Mouse (Mus musculus) 3T3-L1 (cell line): ENCODE measurements at regions not wholly inside any gene's neighbourhood (a gene's known extent, or its start where the extent isn't known, plus 50 kb on each side); places are given as distances from the start of the nearest gene placed in this dataset.

Source experiments
- DNase-seq: peaks from one replicate; pipeline ENCODE4 v3.0.0-alpha.2; 2015; ENCODE audit warnings: low read depth, low spot score

DNA sequence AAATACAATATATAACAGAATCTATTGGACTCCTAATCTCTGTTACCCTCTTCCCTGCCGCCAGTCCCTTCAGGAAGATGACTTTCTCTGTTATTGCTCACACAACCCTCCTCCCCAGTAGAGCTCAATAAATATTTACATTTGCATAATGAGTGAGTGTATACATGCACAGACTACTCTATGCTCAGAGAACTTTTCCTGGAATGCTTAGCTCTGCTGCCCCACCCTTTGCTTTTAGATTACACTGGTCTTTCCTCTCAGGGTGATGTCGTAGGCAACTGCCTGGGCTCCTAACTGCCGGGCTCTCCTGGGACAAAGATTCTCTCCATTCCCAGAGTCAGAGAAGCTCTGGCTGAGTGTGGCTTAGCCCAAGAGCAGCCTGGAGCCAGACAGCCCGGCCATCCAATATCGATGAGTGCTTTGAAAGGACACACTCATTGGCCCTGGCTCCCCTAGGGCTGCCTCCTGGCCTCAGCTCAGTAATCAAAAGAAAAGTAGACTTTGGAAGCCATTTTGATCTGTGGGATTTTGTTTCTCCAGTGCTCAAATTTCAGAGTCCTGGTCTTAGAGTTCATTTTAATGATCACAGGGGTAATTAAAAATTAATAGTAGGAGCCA is 109.2 kb upstream of the Cdh4 start:
- no peak for DNase-seq

DNA sequence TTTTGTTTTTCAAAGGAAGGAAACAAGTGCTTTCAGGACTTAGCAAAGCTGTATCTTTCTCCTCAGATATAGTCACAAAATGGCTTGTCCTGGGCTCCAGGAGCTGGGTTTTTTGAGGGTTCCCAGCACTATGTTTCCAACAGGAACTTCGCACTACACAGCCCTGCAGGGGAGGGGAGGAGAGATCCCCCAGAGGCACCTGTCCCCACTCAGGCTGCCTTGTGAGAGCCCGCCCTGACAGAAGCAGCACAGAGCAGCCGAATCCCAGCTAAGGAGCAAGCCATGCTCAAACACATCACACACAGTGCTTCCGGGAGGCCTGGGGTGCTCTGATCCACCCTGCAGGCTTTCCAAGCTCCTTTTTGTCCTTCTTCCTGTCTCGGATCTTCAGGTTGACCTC is 108.6 kb upstream of the Cdh4 start:
- DNase-seq: no peak

DNA sequence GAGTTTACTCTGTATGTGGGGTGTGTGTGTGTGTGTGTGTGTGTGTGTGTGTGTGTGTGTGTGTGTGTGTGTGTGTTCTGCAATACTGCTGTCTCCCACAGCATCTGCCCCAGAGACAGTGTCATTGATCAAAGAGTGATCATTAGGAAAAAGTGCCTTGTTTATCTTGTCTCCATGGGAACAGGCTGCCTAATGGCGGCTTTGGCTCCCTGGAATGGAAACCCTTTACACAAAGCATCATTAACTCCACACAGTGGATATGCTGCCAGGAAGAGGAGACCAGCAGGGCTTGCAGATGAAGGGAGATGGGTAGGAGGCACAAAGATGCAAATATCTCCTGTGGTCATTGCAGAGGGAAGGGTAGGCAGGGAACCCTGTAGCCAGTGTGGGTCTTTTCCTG is 106.0 kb upstream of the Cdh4 start:
- DNase-seq: no peak

DNA sequence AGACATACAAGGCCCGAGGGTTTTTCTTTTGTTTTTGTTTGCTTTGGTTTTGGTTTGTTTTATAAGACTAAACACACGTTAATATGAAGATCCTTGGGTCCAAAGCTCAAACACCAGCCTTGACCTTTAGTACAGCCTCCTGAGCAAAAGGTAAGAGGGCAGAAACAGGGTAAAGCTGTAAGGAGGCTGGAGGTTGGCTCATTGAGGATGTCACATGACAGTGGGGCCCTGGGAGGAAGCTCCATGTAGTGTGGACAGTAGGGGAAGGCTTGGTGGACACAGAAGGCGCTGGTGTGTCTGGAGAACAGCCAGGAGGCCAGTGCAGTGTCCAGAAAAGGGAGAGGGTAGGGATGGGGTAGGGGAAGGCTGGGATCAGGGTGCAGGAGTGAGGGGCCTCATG is 89.6 kb upstream of the Cdh4 start:
- no peak for DNase-seq

DNA sequence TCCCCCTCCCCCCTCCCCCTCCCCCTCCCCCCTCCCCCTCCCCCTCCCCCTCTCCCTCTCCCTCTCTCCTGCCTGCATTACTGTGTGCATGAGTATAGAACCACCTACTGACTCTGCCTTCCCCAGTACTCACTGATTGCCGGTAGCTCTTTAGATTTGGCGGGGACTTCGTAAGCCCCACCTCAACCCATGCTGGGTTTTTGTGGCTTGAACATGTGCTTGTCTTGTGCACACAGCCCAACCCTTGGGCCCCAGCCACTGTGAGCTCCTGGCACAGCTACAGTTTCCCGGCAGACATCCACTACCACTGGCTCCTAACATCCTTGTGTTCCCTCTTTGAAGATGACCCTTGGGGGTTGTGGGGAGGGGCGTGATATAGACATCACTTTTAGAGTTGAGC is 87.4 kb upstream of the Cdh4 start:
- no peak for DNase-seq

DNA sequence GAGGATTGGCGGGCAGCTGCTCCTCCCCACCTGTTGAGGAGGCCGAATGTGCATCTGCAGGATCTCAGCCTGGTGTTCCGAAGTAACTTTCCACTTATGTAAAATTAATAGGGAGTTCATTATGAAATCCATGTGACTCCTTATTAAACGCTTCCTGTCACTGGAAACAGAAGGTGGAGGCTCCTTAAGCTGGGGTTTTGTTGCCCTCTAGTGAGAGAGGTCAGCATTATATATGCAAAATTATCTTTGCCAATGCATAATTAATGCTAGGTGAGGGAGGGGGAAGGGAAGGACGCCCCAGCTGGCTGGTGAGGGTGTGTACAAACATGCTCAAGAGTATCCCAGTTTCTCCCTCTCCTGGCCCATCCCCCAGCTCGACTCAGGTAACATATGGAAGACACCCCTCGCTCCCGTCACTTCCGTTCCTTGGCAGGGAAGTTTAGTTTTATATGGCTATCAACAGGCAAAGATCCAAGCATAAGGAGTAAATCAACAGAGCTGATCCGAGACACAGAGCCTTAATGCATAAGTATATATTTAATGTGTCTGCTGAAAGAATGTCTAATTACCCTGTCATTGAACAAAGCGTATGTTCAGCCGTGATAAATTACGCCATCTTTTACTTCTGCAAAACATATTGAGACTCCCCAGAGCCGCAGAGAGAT is 71.2 kb upstream of the Cdh4 start:
- no peak for DNase-seq

DNA sequence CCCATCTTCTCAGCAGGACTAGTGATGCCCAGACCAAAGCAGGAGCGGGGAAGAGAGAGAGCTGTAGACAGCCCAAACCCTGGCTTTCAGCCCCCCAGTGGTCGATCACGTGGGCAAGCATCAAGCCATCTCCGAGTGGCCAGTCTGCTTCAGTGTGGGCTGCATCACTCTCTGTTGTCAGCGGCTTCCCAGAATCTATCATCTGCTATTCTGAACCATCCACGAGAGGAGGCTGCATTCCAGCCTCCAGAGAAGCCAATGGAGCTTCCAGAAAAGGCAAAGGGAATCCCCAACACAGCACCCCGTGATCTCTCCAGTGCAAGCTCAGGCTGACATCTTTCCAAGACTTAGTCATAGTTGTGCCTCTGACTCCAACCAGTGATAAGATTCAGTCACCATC is 70.7 kb upstream of the Cdh4 start:
- DNase-seq: no peak

DNA sequence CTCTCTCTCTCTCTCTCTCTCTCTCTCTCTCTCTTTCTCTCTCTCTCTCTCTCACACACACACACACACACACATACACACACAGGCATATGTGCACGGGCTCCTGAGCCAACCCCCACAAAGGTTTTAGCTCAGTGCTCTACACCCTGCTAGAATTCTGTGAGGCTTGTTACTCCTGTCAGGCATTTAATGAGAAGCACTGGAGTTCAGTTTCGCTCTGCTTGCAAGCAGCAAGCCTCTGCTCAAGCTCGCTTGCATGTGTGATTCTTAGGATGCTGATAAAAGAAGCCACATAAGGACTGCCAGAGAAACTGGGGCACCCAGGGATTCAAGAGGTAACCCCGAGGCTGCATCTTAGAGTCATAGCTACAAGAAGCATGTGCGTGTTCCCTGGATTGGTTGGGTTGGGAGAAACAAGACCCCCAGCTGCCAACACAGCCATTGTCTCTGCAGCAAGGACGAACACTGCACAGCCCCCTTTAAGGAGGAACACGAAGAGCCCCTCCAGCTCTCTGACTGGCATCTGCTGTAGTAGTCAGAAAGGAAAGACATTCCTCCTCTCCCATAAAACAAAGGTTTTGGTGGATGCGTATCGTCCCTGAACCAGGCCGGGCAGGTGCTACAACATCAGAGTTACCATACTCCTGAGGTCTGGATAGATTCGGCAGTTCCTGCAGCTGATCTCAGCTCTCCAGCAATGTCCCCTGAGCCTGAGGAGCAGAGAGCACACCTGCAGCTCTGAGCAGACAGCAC is 62.4 kb upstream of the Cdh4 start:
- no peak for DNase-seq

DNA sequence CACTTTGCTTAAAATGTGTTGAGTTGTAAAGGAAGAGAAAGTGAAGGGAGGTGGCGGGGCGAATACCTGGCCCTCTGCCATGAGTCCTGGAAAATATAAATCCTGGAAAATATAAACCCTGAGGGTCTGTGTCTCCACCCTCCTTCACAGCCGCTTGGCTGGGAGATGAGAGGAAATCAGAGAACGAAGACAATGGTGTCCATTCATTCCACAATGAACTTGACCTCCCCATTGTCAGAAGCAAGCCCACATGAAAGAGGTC is 61.9 kb upstream of the Cdh4 start:
- no peak for DNase-seq

DNA sequence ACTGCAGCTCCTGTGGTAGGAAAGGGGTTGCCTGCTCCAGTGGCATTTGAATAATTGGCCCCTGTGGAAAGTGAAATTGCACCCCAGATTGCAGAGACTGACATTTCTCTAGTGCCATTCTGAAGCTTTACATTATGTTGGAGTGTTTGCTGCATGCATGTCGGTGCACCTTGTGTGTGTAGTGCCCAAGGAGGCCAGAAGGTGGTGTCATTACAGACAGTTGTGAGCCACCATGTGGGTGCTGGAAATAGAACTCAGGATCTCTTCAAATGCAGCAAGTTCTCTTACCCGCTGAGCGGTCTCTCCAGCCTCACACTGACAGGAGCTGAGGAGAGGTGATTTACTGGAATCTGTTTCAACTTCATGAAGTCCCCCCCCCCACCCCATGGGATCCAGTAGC is 60.3 kb upstream of the Cdh4 start:
- DNase-seq: no peak

DNA sequence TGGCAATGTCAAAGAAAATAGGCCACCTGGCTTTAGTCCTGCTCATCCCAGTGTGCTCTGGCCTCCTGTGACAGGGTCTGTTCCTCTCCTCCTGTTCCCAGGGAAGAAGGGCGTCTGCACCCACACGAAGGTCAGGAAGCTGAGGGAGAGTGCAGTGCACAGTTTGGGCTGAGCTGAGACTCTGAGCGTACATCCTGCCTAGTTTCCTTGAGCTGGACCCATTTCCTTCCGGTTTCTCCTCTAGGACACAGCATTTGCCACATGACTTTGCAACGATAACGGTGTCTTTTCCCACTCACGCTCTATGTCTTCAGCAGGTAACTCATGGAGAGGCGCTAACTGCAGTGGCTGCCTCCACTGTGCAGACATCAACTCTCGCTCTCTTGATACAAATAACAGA is 59.6 kb upstream of the Cdh4 start:
- no peak for DNase-seq

DNA sequence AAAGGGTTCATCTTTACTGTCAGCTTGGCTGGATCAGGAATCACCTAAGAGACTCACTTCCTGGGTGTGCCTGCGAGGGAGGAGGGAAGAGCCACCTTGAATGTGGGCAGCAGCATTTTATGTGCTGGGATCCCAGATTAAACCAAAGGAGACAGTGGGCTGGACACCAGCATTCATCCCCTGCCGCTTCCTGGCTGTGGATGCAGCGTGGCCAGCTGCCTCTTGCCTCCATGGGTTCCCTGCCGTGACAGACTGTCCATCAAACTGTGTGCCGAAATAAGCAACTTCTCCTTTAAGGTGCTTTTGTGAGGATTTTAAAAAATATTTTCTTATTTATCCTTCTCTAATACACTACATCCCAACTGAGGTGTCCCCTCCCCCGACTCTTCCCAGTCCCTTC is 55.4 kb upstream of the Cdh4 start:
- no peak for DNase-seq

DNA sequence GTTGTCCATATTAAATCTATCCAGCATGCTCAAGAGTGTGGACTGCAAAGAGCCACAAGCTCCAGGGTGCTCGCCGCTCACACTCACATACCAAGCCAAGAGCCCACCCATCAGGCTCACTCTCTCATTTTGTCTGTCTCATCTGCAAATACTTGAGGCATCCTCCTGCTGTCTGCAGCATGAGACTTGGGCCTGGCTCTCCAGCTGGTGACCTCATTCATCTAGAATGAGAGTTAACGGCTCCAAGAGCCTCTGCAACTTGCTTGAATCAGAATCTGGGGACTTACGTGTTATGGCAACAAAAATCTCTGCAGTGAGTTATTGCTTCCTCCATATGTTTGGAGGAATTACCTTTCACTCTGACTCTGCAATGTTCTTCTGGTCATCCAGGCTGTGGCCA is 51.7 kb upstream of the Cdh4 start:
- DNase-seq: no peak

DNA sequence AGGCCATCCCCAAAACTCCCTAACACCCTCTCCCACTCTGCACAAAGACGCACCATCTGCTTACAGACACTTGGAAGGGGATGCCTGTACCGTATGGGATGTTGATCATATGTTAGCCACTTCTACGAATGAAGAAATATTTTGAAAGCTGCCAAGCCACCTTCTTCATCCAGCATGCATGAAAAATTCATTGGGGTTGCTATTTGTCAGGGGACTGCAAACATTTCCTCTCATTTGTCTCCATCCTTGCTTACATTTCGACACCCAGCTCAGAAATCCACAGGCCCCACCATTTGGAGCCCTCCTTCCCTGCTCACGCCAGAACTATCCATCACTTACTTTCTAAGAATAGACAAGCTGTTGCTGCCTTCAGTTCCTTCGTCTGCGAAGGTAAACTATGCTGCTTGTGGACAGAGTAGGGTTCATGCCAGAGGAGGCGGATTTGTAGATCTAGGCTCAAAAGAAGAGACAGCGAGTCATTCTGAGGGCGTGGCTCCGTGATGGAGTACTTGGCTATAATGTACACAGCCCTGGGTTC is 51.2 kb upstream of the Cdh4 start:
- no peak for DNase-seq
